Mouse (Mus musculus) ES-Bruce4 (cell line): ENCODE measurements at regions not wholly inside any gene's neighbourhood (a gene's known extent, or its start where the extent isn't known, plus 50 kb on each side); places are given as distances from the start of the nearest gene placed in this dataset.

ENCODE experiments used
- H3K27ac ChIP-seq: 2 replicates; pipeline ENCODE4 v1.5.1; 2012; ENCODE audit warnings: low read length, inconsistent platforms; ENCODE audit not compliant: insufficient read depth
- H3K27me3 ChIP-seq: 2 replicates; pipeline ENCODE4 v1.6.1; 2012; ENCODE audit warnings: mild to moderate bottlenecking, low read length, inconsistent platforms; ENCODE audit not compliant: control insufficient read depth, poor library complexity, insufficient read depth, severe bottlenecking
- H3K36me3 ChIP-seq: 2 replicates; pipeline ENCODE4 v1.6.1; 2012; ENCODE audit warnings: inconsistent platforms, mild to moderate bottlenecking, low read length, moderate library complexity; ENCODE audit not compliant: control insufficient read depth, poor library complexity, insufficient read depth, severe bottlenecking
- H3K4me1 ChIP-seq: one replicate; pipeline ENCODE4 v1.8.1; 2011; ENCODE audit warnings: low read length; ENCODE audit not compliant: control insufficient read depth, insufficient read depth
- H3K4me3 ChIP-seq: 2 replicates; pipeline ENCODE4 v1.5.1; 2011; ENCODE audit warnings: low read depth, mild to moderate bottlenecking, low read length
- H3K9ac ChIP-seq: 2 replicates; pipeline ENCODE4 v1.6.1; 2012; ENCODE audit warnings: low read depth, mild to moderate bottlenecking, inconsistent platforms; ENCODE audit not compliant: poor library complexity, severe bottlenecking
- H3K9me3 ChIP-seq: replicated peaks from 2 replicates; pipeline ENCODE4 v1.6.1; 2012; ENCODE audit warnings: mild to moderate bottlenecking, low read length, inconsistent platforms; ENCODE audit not compliant: control insufficient read depth, poor library complexity, insufficient read depth, severe bottlenecking
- CTCF ChIP-seq: IDR thresholded peaks from one replicate; pipeline ENCODE4 v1.8.1; 2011; ENCODE audit warnings: low read depth, low read length
- EP300 ChIP-seq: IDR thresholded peaks from 2 replicates; pipeline ENCODE4 v1.6.1; 2011; ENCODE audit warnings: low read depth, low read length; ENCODE audit not compliant: insufficient read depth
- POLR2A ChIP-seq: IDR thresholded peaks from one replicate; pipeline ENCODE4 v1.8.1; 2011; ENCODE audit warnings: low read length; ENCODE audit not compliant: insufficient read depth

GRCm38 (mm10) chr3:134172357-134172756, 63.9 kb upstream of the Cxxc4 start:
- no peaks in the 10 kb centered on the region for H3K9me3 ChIP-seq
- no peaks in the 10 kb centered on the region for H3K36me3 ChIP-seq
- no peak overlapping the region for H3K27ac ChIP-seq
- no peak overlapping the region for H3K9ac ChIP-seq
- no peaks in the 10 kb centered on the region for H3K27me3 ChIP-seq
- no peak overlapping the region for H3K4me3 ChIP-seq
- TF ChIP-seq CTCF = no peak
- no peak for TF ChIP-seq POLR2A
- no peak for TF ChIP-seq EP300
- H3K4me1 ChIP-seq = no peaks in the 10 kb centered on the region

GRCm38 (mm10) chr3:134178491-134179054, 57.7 kb upstream of the Cxxc4 start:
- no peak overlapping the region for H3K9ac ChIP-seq
- no peak overlapping the region for H3K4me3 ChIP-seq
- TF ChIP-seq EP300 (no peak), CTCF (no peak), POLR2A (no peak)
- no peaks in the 10 kb centered on the region for H3K9me3 ChIP-seq
- no peak overlapping the region for H3K27ac ChIP-seq
- H3K27me3 ChIP-seq = no peaks in the 10 kb centered on the region
- no peaks in the 10 kb centered on the region for H3K4me1 ChIP-seq
- no peaks in the 10 kb centered on the region for H3K36me3 ChIP-seq

- no peak overlapping the region for H3K9ac ChIP-seq
- H3K9me3 ChIP-seq = no peaks in the 10 kb centered on the region
- no peaks in the 10 kb centered on the region for H3K36me3 ChIP-seq
- H3K4me1 ChIP-seq = no peaks in the 10 kb centered on the region
- no peak for TF ChIP-seq CTCF
- TF ChIP-seq EP300 = no peak
- TF ChIP-seq POLR2A = no peak
- H3K4me3 ChIP-seq = no peak overlapping the region
- H3K27me3 ChIP-seq = no peaks in the 10 kb centered on the region
- H3K27ac ChIP-seq = no peak overlapping the region
These were observed 52.2 kb upstream of the Cxxc4 start for GRCm38 (mm10) chr3:134184042-134184441.
